Mouse (Mus musculus): ENCODE data around the gene Xdh. TPM values are rescaled to one million over a fixed set of nuclear protein-coding genes. Genes with fewer than 3 reads are reported as not detected.

Gene Xdh
- polyA plus RNA-seq, 1 experiment from 2014 or later, result 0.06 TPM

GRCm38 (mm10) chr17:73894399-73894798 is 55.6 kb downstream of the Xdh start:
- H3K36me3 ChIP-seq (ENCODE audit: poor library complexity, severe bottlenecking), result no peaks in the 10 kb centered on the region
- no peak overlapping the region for H3K9ac ChIP-seq
- ATAC-seq, result no peak
- H3K27me3 ChIP-seq, result no peaks in the 10 kb centered on the region
- no peak overlapping the region for H3K4me3 ChIP-seq
- no peak overlapping the region for H3K27ac ChIP-seq
- no peaks in the 10 kb centered on the region for H3K9me3 ChIP-seq (replicated peaks)
- WGBS, result 91% methylated on average over 5 of the region's 5 CpGs
- H3K4me1 ChIP-seq, result no peaks in the 10 kb centered on the region
- no peak overlapping the region for H3K4me2 ChIP-seq

- no peaks in the 10 kb centered on the region for H3K36me3 ChIP-seq (ENCODE audit: poor library complexity, severe bottlenecking)
- H3K27ac ChIP-seq, result no peak overlapping the region
- no peak overlapping the region for H3K9ac ChIP-seq
- no peaks in the 10 kb centered on the region for H3K27me3 ChIP-seq
- H3K4me2 ChIP-seq, result no peak overlapping the region
- H3K4me1 ChIP-seq, result no peaks in the 10 kb centered on the region
- no peaks in the 10 kb centered on the region for H3K9me3 ChIP-seq (replicated peaks)
- ATAC-seq, result no peak
- no peak overlapping the region for H3K4me3 ChIP-seq
- WGBS, result 94% methylated on average over 4 of the region's 4 CpGs
Observed at GRCm38 (mm10) chr17:73893822-73894221, 56.2 kb downstream of the Xdh start.

GRCm38 (mm10) chr17:73893207-73893606 is 56.8 kb downstream of the Xdh start:
- H3K4me1 ChIP-seq, result no peaks in the 10 kb centered on the region
- no peak overlapping the region for H3K27ac ChIP-seq
- no peak for ATAC-seq
- H3K4me3 ChIP-seq, result no peak overlapping the region
- H3K4me2 ChIP-seq, result no peak overlapping the region
- no peaks in the 10 kb centered on the region for H3K27me3 ChIP-seq
- WGBS, result 95% methylated on average over 10 of the region's 10 CpGs
- no peaks in the 10 kb centered on the region for H3K9me3 ChIP-seq (replicated peaks)
- no peaks in the 10 kb centered on the region for H3K36me3 ChIP-seq (ENCODE audit: poor library complexity, severe bottlenecking)
- H3K9ac ChIP-seq, result no peak overlapping the region

GRCm38 (mm10) chr17:73891590-73891989 is 58.4 kb downstream of the Xdh start:
- no peak overlapping the region for H3K27ac ChIP-seq
- H3K36me3 ChIP-seq (ENCODE audit: poor library complexity, severe bottlenecking), result no peaks in the 10 kb centered on the region
- no peaks in the 10 kb centered on the region for H3K4me1 ChIP-seq
- H3K27me3 ChIP-seq, result no peaks in the 10 kb centered on the region
- H3K4me2 ChIP-seq, result no peak overlapping the region
- WGBS, result 97% methylated on average over 1 of the region's 1 CpGs
- H3K9me3 ChIP-seq (replicated peaks), result no peaks in the 10 kb centered on the region
- no peak overlapping the region for H3K4me3 ChIP-seq
- ATAC-seq, result no peak
- no peak overlapping the region for H3K9ac ChIP-seq

GRCm38 (mm10) chr17:73886071-73886785 is 63.8 kb downstream of the Xdh start:
- H3K36me3 ChIP-seq (ENCODE audit: poor library complexity, severe bottlenecking), result no peaks in the 10 kb centered on the region
- H3K27ac ChIP-seq, result no peak overlapping the region
- H3K9ac ChIP-seq, result no peak overlapping the region
- no peaks in the 10 kb centered on the region for H3K27me3 ChIP-seq
- H3K4me3 ChIP-seq, result no peak overlapping the region
- no peaks in the 10 kb centered on the region for H3K9me3 ChIP-seq (replicated peaks)
- no peaks in the 10 kb centered on the region for H3K4me1 ChIP-seq
- 94% methylated on average over 25 of the region's 25 CpGs for WGBS
- ATAC-seq, result no peak
- H3K4me2 ChIP-seq, result no peak overlapping the region

- Histone ChIP-seq H3K9ac (no peak overlapping the region), H3K36me3 (ENCODE audit: poor library complexity, severe bottlenecking) (no peaks in the 10 kb centered on the region), H3K27ac (no peak overlapping the region), H3K27me3 (no peaks in the 10 kb centered on the region), H3K4me2 (no peak overlapping the region), H3K4me3 (no peak overlapping the region), H3K4me1 (peaks cover 7% of the 10 kb centered on the region), H3K9me3 (replicated peaks) (no peaks in the 10 kb centered on the region)
- ATAC-seq, result no peak
- 73% methylated on average over 12 of the region's 12 CpGs for WGBS
Observed at GRCm38 (mm10) chr17:73883332-73883731, 66.7 kb downstream of the Xdh start.

- peaks cover 7% of the 10 kb centered on the region for H3K4me1 ChIP-seq
- H3K4me3 ChIP-seq, result no peak overlapping the region
- H3K27me3 ChIP-seq, result no peaks in the 10 kb centered on the region
- no peak overlapping the region for H3K4me2 ChIP-seq
- H3K9ac ChIP-seq, result no peak overlapping the region
- H3K36me3 ChIP-seq (ENCODE audit: poor library complexity, severe bottlenecking), result no peaks in the 10 kb centered on the region
- ATAC-seq, result peak; percentile 86
- H3K9me3 ChIP-seq (replicated peaks), result no peaks in the 10 kb centered on the region
- no peak overlapping the region for H3K27ac ChIP-seq
- WGBS, result 12% methylated on average over 9 of the region's 9 CpGs
Observed at GRCm38 (mm10) chr17:73882194-73882593, 67.8 kb downstream of the Xdh start.

GRCm38 (mm10) chr17:73881295-73881694 is 68.7 kb downstream of the Xdh start:
- no peak for ATAC-seq
- peaks cover 7% of the 10 kb centered on the region for H3K4me1 ChIP-seq
- H3K9ac ChIP-seq, result no peak overlapping the region
- no peaks in the 10 kb centered on the region for H3K36me3 ChIP-seq (ENCODE audit: poor library complexity, severe bottlenecking)
- H3K9me3 ChIP-seq (replicated peaks), result no peaks in the 10 kb centered on the region
- H3K27me3 ChIP-seq, result no peaks in the 10 kb centered on the region
- no peak overlapping the region for H3K4me3 ChIP-seq
- no peak overlapping the region for H3K4me2 ChIP-seq
- no peak overlapping the region for H3K27ac ChIP-seq
- 80% methylated on average over 6 of the region's 6 CpGs for WGBS

- H3K4me1 ChIP-seq, result peaks cover 7% of the 10 kb centered on the region
- ATAC-seq, result no peak
- H3K9me3 ChIP-seq (replicated peaks), result no peaks in the 10 kb centered on the region
- no peaks in the 10 kb centered on the region for H3K27me3 ChIP-seq
- H3K4me2 ChIP-seq, result no peak overlapping the region
- no peak overlapping the region for H3K4me3 ChIP-seq
- H3K9ac ChIP-seq, result no peak overlapping the region
- H3K36me3 ChIP-seq (ENCODE audit: poor library complexity, severe bottlenecking), result no peaks in the 10 kb centered on the region
- H3K27ac ChIP-seq, result no peak overlapping the region
- 87% methylated on average over 6 of the region's 6 CpGs for WGBS
Observed at GRCm38 (mm10) chr17:73880286-73880685, 69.7 kb downstream of the Xdh start.

- no peaks in the 10 kb centered on the region for H3K9me3 ChIP-seq (replicated peaks)
- 88% methylated on average over 10 of the region's 10 CpGs for WGBS
- H3K4me3 ChIP-seq, result no peak overlapping the region
- peak; percentile 61; the same call in 1 of the 2 replicates for ATAC-seq
- no peaks in the 10 kb centered on the region for H3K36me3 ChIP-seq (ENCODE audit: poor library complexity, severe bottlenecking)
- no peak overlapping the region for H3K27ac ChIP-seq
- H3K4me1 ChIP-seq, result peaks cover 7% of the 10 kb centered on the region
- no peaks in the 10 kb centered on the region for H3K27me3 ChIP-seq
- H3K4me2 ChIP-seq, result no peak overlapping the region
- H3K9ac ChIP-seq, result no peak overlapping the region
Observed at GRCm38 (mm10) chr17:73879262-73879916, 70.6 kb downstream of the Xdh start.

GRCm38 (mm10) chr17:73875674-73876073 is 74.3 kb downstream of the Xdh start:
- 94% methylated on average over 7 of the region's 7 CpGs for WGBS
- no peaks in the 10 kb centered on the region for H3K27me3 ChIP-seq
- no peak overlapping the region for H3K27ac ChIP-seq
- no peaks in the 10 kb centered on the region for H3K36me3 ChIP-seq (ENCODE audit: poor library complexity, severe bottlenecking)
- H3K9me3 ChIP-seq (replicated peaks), result no peaks in the 10 kb centered on the region
- no peak overlapping the region for H3K9ac ChIP-seq
- H3K4me3 ChIP-seq, result no peak overlapping the region
- no peak overlapping the region for H3K4me2 ChIP-seq
- H3K4me1 ChIP-seq, result peaks cover 7% of the 10 kb centered on the region
- ATAC-seq, result no peak

- peaks cover 7% of the 10 kb centered on the region for H3K4me1 ChIP-seq
- H3K27me3 ChIP-seq, result no peaks in the 10 kb centered on the region
- H3K4me3 ChIP-seq, result no peak overlapping the region
- WGBS, result 88% methylated on average over 4 of the region's 4 CpGs
- H3K9ac ChIP-seq, result no peak overlapping the region
- H3K4me2 ChIP-seq, result no peak overlapping the region
- H3K9me3 ChIP-seq (replicated peaks), result no peaks in the 10 kb centered on the region
- H3K27ac ChIP-seq, result no peak overlapping the region
- no peak for ATAC-seq
- no peaks in the 10 kb centered on the region for H3K36me3 ChIP-seq (ENCODE audit: poor library complexity, severe bottlenecking)
Observed at GRCm38 (mm10) chr17:73875268-73875667, 74.7 kb downstream of the Xdh start.

Data from forebrain, embryonic 13.5 days (tissue).